Mouse (Mus musculus) kidney, embryonic 16.5 days (tissue): ENCODE results near the gene 4933406M09Rik. TPM values are rescaled to one million over a fixed set of nuclear protein-coding genes. Genes with fewer than 3 reads are reported as not detected.

ENCODE experiments used
- polyA plus RNA-seq: library from polyadenylated mRNA; unstranded; fragments of >200 nt; fragmentation: Nextera tagmentation; extraction: Ambion mirVana; gene quantifications from 2 replicates; pipeline ENCODE4 v1.2.1, GENCODE M21; 2015

Gene 4933406M09Rik
- polyA plus RNA-seq, 1 experiment from 2014 or later, result not detected

Other genes starting within 250 kb of the 4933406M09Rik start
- gene Chil1, start 203.8 kb upstream of the 4933406M09Rik start, polyA plus RNA-seq, result 0.85 and 1.4 TPM in 2 replicates
- gene Mybph, start 192.5 kb upstream of the 4933406M09Rik start, polyA plus RNA-seq, result 1.6 and 1.7 TPM in 2 replicates
- gene Adora1, start 150.5 kb upstream of the 4933406M09Rik start, polyA plus RNA-seq, result 10.4 and 10.6 TPM in 2 replicates
- 2.4 and 3.4 TPM in 2 replicates for gene Myog, start 96.0 kb upstream of the 4933406M09Rik start, polyA plus RNA-seq
- gene Ppfia4, start 53.0 kb upstream of the 4933406M09Rik start, polyA plus RNA-seq, result 3.6 and 3.9 TPM in 2 replicates
- 79.0 and 88.8 TPM in 2 replicates for gene Tmem183a, start 24.0 kb upstream of the 4933406M09Rik start, polyA plus RNA-seq
- 42.7 and 44.1 TPM in 2 replicates for gene Cyb5r1, start 19.6 kb downstream of the 4933406M09Rik start, polyA plus RNA-seq
- gene Adipor1, start 29.4 kb downstream of the 4933406M09Rik start, polyA plus RNA-seq, result 98.2 and 101 TPM in 2 replicates
- gene Klhl12, start 69.6 kb downstream of the 4933406M09Rik start, polyA plus RNA-seq, result 32.4 and 35.4 TPM in 2 replicates
- gene Rabif, start 108.7 kb downstream of the 4933406M09Rik start, polyA plus RNA-seq, result 46.9 and 47.0 TPM in 2 replicates
- not detected in 2 replicates for gene Mgat4e, start 163.7 kb downstream of the 4933406M09Rik start, polyA plus RNA-seq
- 47.4 and 55.4 TPM in 2 replicates for gene Kdm5b, start 174.2 kb downstream of the 4933406M09Rik start, polyA plus RNA-seq